Comparison of ENCODE assay signal across 18 mouse cellular contexts in the genomic region with DNA sequence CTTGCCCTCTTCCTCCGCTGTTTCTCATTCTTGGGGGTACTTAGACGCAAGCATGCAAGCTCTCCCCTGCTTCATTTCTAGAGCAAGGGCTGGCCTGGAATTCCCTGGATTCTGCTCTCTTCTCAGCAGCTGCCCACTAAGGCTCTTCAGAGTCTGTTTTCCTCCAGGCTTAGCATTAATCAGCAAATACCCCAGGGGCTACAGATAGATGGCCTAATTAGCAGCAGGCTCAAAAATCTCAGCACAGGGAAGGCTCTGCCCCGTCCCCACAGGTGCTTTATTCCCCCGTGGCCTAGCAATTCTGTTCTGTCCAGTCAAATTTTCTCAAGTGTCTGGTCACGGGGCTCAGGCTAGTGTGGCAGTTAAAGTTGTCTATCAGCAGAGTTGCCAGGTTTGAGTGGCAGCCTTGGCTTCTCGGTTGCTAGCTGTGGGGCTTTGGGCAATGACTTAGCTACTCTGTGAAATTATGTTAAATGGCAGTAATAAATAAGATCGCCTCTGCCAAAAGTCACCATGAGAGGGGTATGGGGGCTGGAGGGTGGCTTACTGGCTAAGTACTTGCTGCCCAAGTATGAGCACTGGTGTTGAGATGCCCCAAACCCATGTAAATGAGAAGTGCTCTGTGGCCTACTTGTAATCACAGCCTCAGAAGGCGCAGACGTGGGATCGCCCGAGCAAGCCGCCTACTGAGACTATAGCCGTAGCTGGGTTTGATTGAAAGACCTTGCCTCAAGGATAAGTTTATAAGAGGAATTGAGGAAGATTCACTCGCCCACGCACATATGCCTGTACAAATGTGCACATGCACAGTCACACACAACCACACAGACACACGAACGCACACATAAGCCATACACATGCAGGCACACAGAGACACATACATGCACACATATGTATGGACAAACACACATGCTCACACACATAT.
DNase-seq lines count a peak whose midpoint lies in the region; ATAC-seq and TF ChIP-seq lines count a peak whose summit lies in the region.
"Had no signal": no experiment of that assay in that cellular context is flagged by ENCODE, and none has a peak within 500 bp of the region (broad histone marks: within the 10 kb centered on the region; RNA-seq: fewer than 3 reads in every experiment).

No protein-coding gene starts in this region.

- intact Hi-C loops in left cerebral cortex, adult 2 months (cut with DNase I): no loop called here

- H3K9me3 ChIP-seq in hindbrain, postnatal 0 days (ENCODE audit: low read length): no peaks in the 10 kb centered on the region
- H3K9me3 ChIP-seq in midbrain, postnatal 0 days (ENCODE audit: low read length): no peaks in the 10 kb centered on the region
- H3K9me3 ChIP-seq: heart, embryonic 13.5 days; limb, embryonic 12.5 days; liver, embryonic 15.5 days; neural tube, embryonic 12.5 days had no signal

- no peak overlapping the region for H3K4me2 ChIP-seq in hindbrain, postnatal 0 days (ENCODE audit: low read depth, low read length)
- no peak overlapping the region for H3K4me2 ChIP-seq in midbrain, postnatal 0 days (ENCODE audit: low read depth, low read length, poor library complexity, severe bottlenecking)
- H3K4me2 ChIP-seq: heart, embryonic 13.5 days; limb, embryonic 12.5 days; liver, embryonic 15.5 days; neural tube, embryonic 12.5 days had no signal

- DNase-seq in heart, adult 11 months: peak; percentile 75
- DNase-seq in heart, adult 9 months (ENCODE audit: low spot score in 2 of 2): no peak
- DNase-seq in left cerebral cortex, adult 2 months (ENCODE audit: extremely low spot score in 1 of 2, low spot score in 2 of 2): peak in 1 of 2 experiments; percentile 23
- no peak for DNase-seq in left cerebral cortex, adult 11 months (ENCODE audit: low spot score)
- DNase-seq in hindbrain, postnatal 0 days (ENCODE audit: low spot score): peak; percentile 28
- DNase-seq in midbrain, postnatal 0 days (ENCODE audit: low spot score): peak; percentile 32
- DNase-seq in kidney, postnatal 10 days: no peak
- DNase-seq: cerebellum, postnatal 14 days; kidney, adult 18-20 months; kidney, postnatal 36 days; lung, postnatal 14 days; thymus, postnatal 4 days had no signal

- no peaks in the 10 kb centered on the region for H3K4me1 ChIP-seq in hindbrain, postnatal 0 days (ENCODE audit: insufficient read depth, low read length)
- H3K4me1 ChIP-seq in midbrain, postnatal 0 days (ENCODE audit: insufficient read depth, low read length): 0 out of 2 replicates have a peak, but pooled peaks cover 10% of the 10 kb centered on the region
- H3K4me1 ChIP-seq: heart, embryonic 13.5 days; limb, embryonic 12.5 days; liver, embryonic 15.5 days had no signal

- H3K27me3 ChIP-seq in hindbrain, postnatal 0 days (ENCODE audit: insufficient read depth, low read length): no peaks in the 10 kb centered on the region
- H3K27me3 ChIP-seq in midbrain, postnatal 0 days (ENCODE audit: insufficient read depth, low read length): no peaks in the 10 kb centered on the region
- H3K27me3 ChIP-seq: heart, embryonic 13.5 days; limb, embryonic 12.5 days; liver, embryonic 15.5 days; neural tube, embryonic 12.5 days; Patski had no signal

- 70% methylated on average over 17 of the region's 17 CpGs for WGBS in hindbrain, postnatal 0 days
- 63% methylated on average over 17 of the region's 17 CpGs for WGBS in midbrain, postnatal 0 days

- TF ChIP-seq CTCF in left cerebral cortex, adult 2 months (IDR thresholded peaks at IDR 0.05): no peak
- TF ChIP-seq CTCF in hindbrain, postnatal 0 days (IDR thresholded peaks at IDR 0.05; ENCODE audit: low read depth): no peak
- TF ChIP-seq CTCF in midbrain, postnatal 0 days (IDR thresholded peaks at IDR 0.05): no peak

- H3K27ac ChIP-seq in left cerebral cortex, adult 2 months: peak overlapping the region; percentile 13; the same call in 1 of the 2 replicates
- no peak overlapping the region for H3K27ac ChIP-seq in hindbrain, postnatal 0 days
- 0 out of 2 replicates have a peak overlapping the region, but pooled peaks have one; percentile 26 for H3K27ac ChIP-seq in midbrain, postnatal 0 days (ENCODE audit: low read depth, low read length)
- H3K27ac ChIP-seq: heart, embryonic 13.5 days; limb, embryonic 12.5 days; liver, embryonic 15.5 days; neural tube, embryonic 12.5 days had no signal

- no peak overlapping the region for H3K4me3 ChIP-seq in left cerebral cortex, adult 2 months
- no peak overlapping the region for H3K4me3 ChIP-seq in hindbrain, postnatal 0 days (ENCODE audit: low read length)
- no peak overlapping the region for H3K4me3 ChIP-seq in midbrain, postnatal 0 days (ENCODE audit: low read depth, low read length)
- H3K4me3 ChIP-seq: heart, embryonic 13.5 days; limb, embryonic 12.5 days; liver, embryonic 15.5 days; neural tube, embryonic 12.5 days had no signal

- H3K36me3 ChIP-seq in hindbrain, postnatal 0 days (ENCODE audit: insufficient read depth, low read length): no peaks in the 10 kb centered on the region
- H3K36me3 ChIP-seq in midbrain, postnatal 0 days (ENCODE audit: insufficient read depth, low read length): no peaks in the 10 kb centered on the region
- H3K36me3 ChIP-seq: heart, embryonic 13.5 days; limb, embryonic 12.5 days; liver, embryonic 15.5 days; neural tube, embryonic 12.5 days had no signal

- no peak overlapping the region for H3K9ac ChIP-seq in hindbrain, postnatal 0 days (replicated peaks; ENCODE audit: low read length)
- H3K9ac ChIP-seq in midbrain, postnatal 0 days (replicated peaks; ENCODE audit: low read length, poor library complexity, severe bottlenecking): no peak overlapping the region
- H3K9ac ChIP-seq: heart, embryonic 13.5 days; limb, embryonic 12.5 days; liver, embryonic 15.5 days; neural tube, embryonic 12.5 days had no signal

- ATAC-seq in hindbrain, postnatal 0 days: no peak
- ATAC-seq in midbrain, postnatal 0 days (ENCODE audit: low FRiP score): no peak
- no peak for ATAC-seq in CD4-positive, CD25-positive, alpha-beta regulatory T cell, adult 4 months
- ATAC-seq: Patski had no signal

Comparison
In these comparisons a context has a peak if more than half of its experiments do, and no peak if none do; other contexts are left out.
1. DNase-seq: peak in heart, adult 11 months (single experiment), hindbrain, postnatal 0 days (single experiment) and midbrain, postnatal 0 days (single experiment); none in heart, adult 9 months (0 of 2), left cerebral cortex, adult 11 months (single experiment) and kidney, postnatal 10 days (single experiment).